Mouse (Mus musculus) right cerebral cortex, postnatal 25 days (tissue): ENCODE results near the gene Mecom.

Experiments
- DNase-seq: peaks from one replicate; pipeline ENCODE4 v3.0.0; 2022

The Mecom gene

GRCm38 (mm10) chr3:30330021-30330420 lies 217.8 kb downstream of the Mecom start:
- DNase-seq = no peak

- DNase-seq = no peak
These were observed 232.9 kb downstream of the Mecom start for GRCm38 (mm10) chr3:30314955-30315354.

GRCm38 (mm10) chr3:30308081-30308480 lies 239.7 kb downstream of the Mecom start:
- no peak for DNase-seq

GRCm38 (mm10) chr3:30307601-30308000 lies 240.2 kb downstream of the Mecom start:
- no peak for DNase-seq

- no peak for DNase-seq
These were observed 241.7 kb downstream of the Mecom start for GRCm38 (mm10) chr3:30306080-30306479.

- DNase-seq = no peak
These were observed 248.3 kb downstream of the Mecom start for GRCm38 (mm10) chr3:30299460-30299859.

GRCm38 (mm10) chr3:30294433-30294832 lies 253.4 kb downstream of the Mecom start:
- DNase-seq = no peak

GRCm38 (mm10) chr3:30286529-30286928 lies 261.3 kb downstream of the Mecom start:
- DNase-seq = no peak

GRCm38 (mm10) chr3:30284094-30284493 lies 263.7 kb downstream of the Mecom start:
- no peak for DNase-seq

GRCm38 (mm10) chr3:30283562-30283961 lies 264.2 kb downstream of the Mecom start:
- DNase-seq = no peak

- DNase-seq = no peak
These were observed 270.2 kb downstream of the Mecom start for GRCm38 (mm10) chr3:30277569-30277968.

- no peak for DNase-seq
These were observed 271.7 kb downstream of the Mecom start for GRCm38 (mm10) chr3:30276099-30276498.

GRCm38 (mm10) chr3:30269253-30269652 lies 278.6 kb downstream of the Mecom start:
- no peak for DNase-seq

- no peak for DNase-seq
These were observed 286.9 kb downstream of the Mecom start for GRCm38 (mm10) chr3:30260945-30261344.

GRCm38 (mm10) chr3:30258421-30258820 lies 289.4 kb downstream of the Mecom start:
- DNase-seq = no peak

GRCm38 (mm10) chr3:30257776-30258175 lies 290.0 kb downstream of the Mecom start:
- no peak for DNase-seq

- DNase-seq = no peak
These were observed 290.9 kb downstream of the Mecom start for GRCm38 (mm10) chr3:30256896-30257295.

- no peak for DNase-seq
These were observed 292.0 kb downstream of the Mecom start for GRCm38 (mm10) chr3:30255828-30256227.

- DNase-seq = no peak
These were observed 293.4 kb downstream of the Mecom start for GRCm38 (mm10) chr3:30254451-30254850.

- no peak for DNase-seq
These were observed 294.1 kb downstream of the Mecom start for GRCm38 (mm10) chr3:30253714-30254113.

GRCm38 (mm10) chr3:30248656-30249384 lies 299.0 kb downstream of the Mecom start:
- no peak for DNase-seq

- no peak for DNase-seq
These were observed 300.6 kb downstream of the Mecom start for GRCm38 (mm10) chr3:30247256-30247655.

GRCm38 (mm10) chr3:30246431-30247041 lies 301.3 kb downstream of the Mecom start:
- no peak for DNase-seq

- DNase-seq = no peak
These were observed 301.9 kb downstream of the Mecom start for GRCm38 (mm10) chr3:30245950-30246349.

GRCm38 (mm10) chr3:30244401-30244871 lies 303.4 kb downstream of the Mecom start:
- no peak for DNase-seq
